Mouse (Mus musculus): Measurements from ENCODE around the gene Fam228b. TPM values are rescaled to one million over a fixed set of nuclear protein-coding genes. Genes with fewer than 3 reads are reported as not detected.
"Not testable (repeated sequence)": the region's sequence is repeated elsewhere in the genome, so short reads cannot be mapped to it uniquely, and the experiment has no call there.

Fam228b gene
- polyA plus RNA-seq, 1 experiment from 2014 or later, result 4.9 TPM

DNA sequence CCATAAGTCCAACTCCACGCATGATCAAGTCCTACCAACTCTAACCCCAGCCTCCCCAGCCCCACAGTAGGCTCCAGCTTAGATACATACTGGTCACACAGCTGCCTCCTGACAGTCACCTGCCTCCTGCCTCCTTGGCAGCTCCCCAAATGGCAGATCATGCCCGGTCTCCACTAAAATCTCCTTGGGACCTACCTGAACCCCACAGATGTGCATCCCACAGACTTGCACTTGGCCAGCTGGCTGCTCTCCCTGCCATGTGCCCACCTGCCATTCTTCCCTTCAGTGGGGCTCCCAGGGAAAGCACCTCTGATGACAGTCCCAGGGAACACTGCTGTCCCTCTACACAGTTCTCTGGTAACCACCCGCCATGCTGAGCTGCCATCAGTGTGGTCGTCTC lies 60.8 kb downstream of the Fam228b start:
- 85% methylated on average over 4 of the region's 4 CpGs for WGBS

DNA sequence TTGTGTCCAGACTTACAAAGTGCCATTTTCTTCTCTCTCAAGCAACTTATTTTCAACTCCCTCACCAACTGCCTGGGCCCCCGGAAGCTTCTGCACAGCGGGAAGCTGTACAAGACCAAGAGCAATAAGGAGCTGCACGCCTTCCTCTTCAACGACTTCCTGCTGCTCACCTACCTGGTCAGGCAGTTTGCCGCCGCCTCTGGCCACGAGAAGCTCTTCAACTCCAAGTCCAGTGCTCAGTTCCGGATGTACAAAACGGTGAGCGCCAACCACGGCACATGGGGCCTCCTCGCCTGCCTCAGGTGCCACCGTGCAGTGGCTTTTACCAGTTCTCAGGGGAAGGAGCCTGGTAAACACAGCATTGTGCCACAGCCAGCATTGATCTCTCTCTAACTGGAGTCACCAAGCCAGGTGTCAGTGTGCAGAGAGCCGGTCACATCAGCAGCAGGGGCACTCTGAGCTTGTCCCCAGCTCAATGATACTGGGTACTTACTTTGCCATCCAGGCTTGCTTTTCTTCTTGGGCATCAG lies 61.5 kb downstream of the Fam228b start:
- Histone ChIP-seq H3K27me3 (replicated peaks; ENCODE audit: control insufficient read depth, insufficient read depth, low read length) (no peaks in the 10 kb centered on the region), H3K9me3 (ENCODE audit: control insufficient read depth, low read length) (no peaks in the 10 kb centered on the region), H3K4me2 (ENCODE audit: low read depth, low read length) (no peak overlapping the region), H3K4me3 (ENCODE audit: low read depth, low read length) (no peak overlapping the region), H3K27ac (replicated peaks; ENCODE audit: low read depth, low read length) (no peak overlapping the region), H3K4me1 (ENCODE audit: control insufficient read depth, insufficient read depth, low read length) (no peaks in the 10 kb centered on the region), H3K9ac (ENCODE audit: low read depth, low read length) (no peak overlapping the region), H3K36me3 (ENCODE audit: control insufficient read depth, insufficient read depth, low read length) (peaks cover 51% of the 10 kb centered on the region)
- DNase-seq (ENCODE audit: low spot score), result no peak
- WGBS, result 90% methylated on average over 14 of the region's 14 CpGs
- no peak for ATAC-seq (ENCODE audit: low read depth)

More for the DNA sequence above, 60.8 kb downstream of the Fam228b start:
- Histone ChIP-seq H3K27ac (replicated peaks; ENCODE audit: low read depth, low read length) (no peak overlapping the region), H3K9me3 (ENCODE audit: control insufficient read depth, low read length) (no peaks in the 10 kb centered on the region), H3K4me1 (ENCODE audit: control insufficient read depth, insufficient read depth, low read length) (no peaks in the 10 kb centered on the region), H3K4me3 (ENCODE audit: low read depth, low read length) (no peak overlapping the region), H3K4me2 (ENCODE audit: low read depth, low read length) (no peak overlapping the region), H3K27me3 (replicated peaks; ENCODE audit: control insufficient read depth, insufficient read depth, low read length) (no peaks in the 10 kb centered on the region), H3K9ac (ENCODE audit: low read depth, low read length) (no peak overlapping the region), H3K36me3 (ENCODE audit: control insufficient read depth, insufficient read depth, low read length) (peaks cover 58% of the 10 kb centered on the region)
- DNase-seq (ENCODE audit: low spot score) (no peak), ATAC-seq (ENCODE audit: low read depth) (no peak)

DNA sequence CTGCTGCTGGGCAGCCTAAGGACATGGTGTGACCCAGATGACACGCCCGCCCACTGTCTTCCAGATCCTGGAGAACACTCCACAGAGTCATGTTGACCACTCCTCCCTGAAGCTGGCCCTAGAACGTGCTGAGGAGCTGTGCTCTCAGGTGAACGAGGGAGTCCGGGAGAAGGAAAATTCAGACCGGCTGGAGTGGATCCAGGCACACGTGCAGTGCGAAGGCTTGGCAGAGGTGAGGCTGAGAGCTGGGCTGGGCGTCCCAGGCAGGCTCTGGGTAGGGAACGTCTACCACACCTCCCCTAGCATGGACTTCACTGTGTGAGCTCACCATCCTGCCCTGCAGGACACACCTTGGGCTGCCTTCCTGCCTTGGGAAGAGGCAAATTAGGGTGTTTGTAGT lies 62.2 kb downstream of the Fam228b start:
- 84% methylated on average over 10 of the region's 10 CpGs for WGBS
- ATAC-seq (ENCODE audit: low read depth) (no peak), DNase-seq (ENCODE audit: low spot score) (no peak)
- no peak overlapping the region for H3K27ac ChIP-seq (replicated peaks; ENCODE audit: low read depth, low read length)
- H3K4me3 ChIP-seq (ENCODE audit: low read depth, low read length), result no peak overlapping the region
- no peak overlapping the region for H3K9ac ChIP-seq (ENCODE audit: low read depth, low read length)
- H3K36me3 ChIP-seq (ENCODE audit: control insufficient read depth, insufficient read depth, low read length), result peaks cover 50% of the 10 kb centered on the region
- H3K4me1 ChIP-seq (ENCODE audit: control insufficient read depth, insufficient read depth, low read length), result no peaks in the 10 kb centered on the region
- no peaks in the 10 kb centered on the region for H3K9me3 ChIP-seq (ENCODE audit: control insufficient read depth, low read length)
- H3K27me3 ChIP-seq (replicated peaks; ENCODE audit: control insufficient read depth, insufficient read depth, low read length), result no peaks in the 10 kb centered on the region
- no peak overlapping the region for H3K4me2 ChIP-seq (ENCODE audit: low read depth, low read length)

DNA sequence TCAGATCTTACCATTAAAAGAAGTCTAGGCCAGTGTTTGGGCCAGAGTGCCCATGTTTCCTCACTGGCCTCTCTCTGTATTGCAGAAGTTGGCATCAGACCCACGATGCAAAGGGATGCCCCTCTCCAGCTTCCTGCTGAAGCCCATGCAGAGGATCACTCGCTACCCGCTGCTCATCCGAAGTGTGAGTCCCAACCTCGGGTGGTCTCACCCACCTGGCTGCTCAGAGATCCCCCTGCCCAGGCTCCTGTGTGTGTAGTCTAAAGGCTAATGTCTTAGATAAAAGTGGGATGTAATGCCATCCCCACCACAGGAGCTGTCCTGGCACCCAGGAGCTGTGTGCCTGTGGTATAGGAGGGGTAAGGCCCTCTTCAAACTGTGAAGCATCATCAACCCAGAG lies 62.9 kb downstream of the Fam228b start:
- Histone ChIP-seq H3K27ac (replicated peaks; ENCODE audit: low read depth, low read length) (no peak overlapping the region), H3K9ac (ENCODE audit: low read depth, low read length) (no peak overlapping the region), H3K9me3 (ENCODE audit: control insufficient read depth, low read length) (no peaks in the 10 kb centered on the region), H3K4me2 (ENCODE audit: low read depth, low read length) (no peak overlapping the region), H3K4me3 (ENCODE audit: low read depth, low read length) (no peak overlapping the region), H3K36me3 (ENCODE audit: control insufficient read depth, insufficient read depth, low read length) (peaks cover 56% of the 10 kb centered on the region), H3K27me3 (replicated peaks; ENCODE audit: control insufficient read depth, insufficient read depth, low read length) (no peaks in the 10 kb centered on the region), H3K4me1 (ENCODE audit: control insufficient read depth, insufficient read depth, low read length) (no peaks in the 10 kb centered on the region)
- ATAC-seq (ENCODE audit: low read depth), result no peak
- 86% methylated on average over 5 of the region's 5 CpGs for WGBS
- no peak for DNase-seq (ENCODE audit: low spot score)

DNA sequence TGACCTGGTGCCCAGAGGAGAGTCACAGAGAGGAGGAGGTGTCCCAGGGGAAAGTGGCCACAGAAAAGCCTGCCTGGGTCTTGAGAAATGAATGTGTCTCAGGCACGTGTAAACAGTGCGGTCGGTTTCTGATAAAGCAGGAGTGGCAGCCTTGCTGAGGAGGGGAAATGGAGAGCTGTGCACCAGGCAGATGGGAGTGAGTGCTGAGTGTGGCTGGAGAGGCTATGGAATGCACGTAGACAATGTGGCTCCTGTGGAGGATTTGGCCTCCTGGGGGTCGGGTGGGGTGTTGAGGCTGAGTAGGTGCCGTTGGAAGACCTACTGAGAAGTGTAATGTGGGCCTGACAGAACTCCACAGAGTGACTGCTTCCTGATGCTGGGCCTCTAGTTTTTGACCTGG lies 63.4 kb downstream of the Fam228b start:
- DNase-seq (ENCODE audit: low spot score); H3K9me3 ChIP-seq (ENCODE audit: control insufficient read depth, low read length); ATAC-seq (ENCODE audit: low read depth); H3K9ac ChIP-seq (ENCODE audit: low read depth, low read length); H3K4me1 ChIP-seq (ENCODE audit: control insufficient read depth, insufficient read depth, low read length); H3K27ac ChIP-seq (replicated peaks; ENCODE audit: low read depth, low read length); H3K27me3 ChIP-seq (replicated peaks; ENCODE audit: control insufficient read depth, insufficient read depth, low read length); H3K4me3 ChIP-seq (ENCODE audit: low read depth, low read length); H3K4me2 ChIP-seq (ENCODE audit: low read depth, low read length): not testable (repeated sequence)
- WGBS, result 72% methylated on average over 6 of the region's 6 CpGs
- peaks cover 57% of the 10 kb centered on the region for H3K36me3 ChIP-seq (ENCODE audit: control insufficient read depth, insufficient read depth, low read length)

DNA sequence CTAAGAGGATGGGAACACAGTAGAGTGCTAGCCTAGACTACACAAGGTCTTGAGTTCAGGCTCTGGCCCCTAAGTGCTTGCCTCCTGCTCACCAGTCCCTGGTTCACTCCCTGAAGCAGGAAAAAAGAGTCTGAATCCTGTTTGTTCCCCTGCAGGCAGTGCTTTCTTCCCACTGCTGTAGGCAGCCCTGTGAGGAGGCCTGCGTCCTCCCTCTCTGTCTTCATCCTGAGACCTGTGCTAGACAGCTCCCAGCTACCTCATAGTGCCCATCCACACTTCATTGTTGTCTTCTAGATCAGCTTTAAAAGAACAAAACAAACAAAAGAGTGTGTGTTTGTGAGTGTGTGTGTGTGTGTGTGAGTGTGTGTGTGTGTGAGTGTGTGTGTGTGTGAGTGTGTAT lies 74.5 kb downstream of the Fam228b start:
- DNase-seq (ENCODE audit: low spot score) (no peak), ATAC-seq (ENCODE audit: low read depth) (no peak)

DNA sequence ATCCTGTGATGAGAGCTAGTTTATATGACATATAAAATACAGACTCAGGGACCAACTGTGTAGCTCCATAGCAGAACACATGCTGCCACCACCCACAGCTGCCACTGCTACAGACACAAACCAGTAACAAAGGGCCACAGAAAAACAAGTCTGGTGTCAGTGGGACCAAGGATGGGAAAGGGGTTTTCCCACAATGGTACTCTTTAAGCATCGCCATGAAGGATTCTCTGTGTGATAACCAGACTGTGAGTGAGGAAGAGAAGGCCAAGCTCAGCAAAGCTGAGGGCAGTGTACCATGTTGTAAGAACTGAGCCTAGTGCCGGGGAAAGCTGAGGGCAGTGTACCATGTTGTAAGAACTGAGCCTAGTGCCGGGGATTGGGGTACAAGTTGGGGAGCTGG lies 77.9 kb downstream of the Fam228b start:
- no peaks in the 10 kb centered on the region for H3K9me3 ChIP-seq (ENCODE audit: control insufficient read depth, low read length)
- no peak overlapping the region for H3K4me3 ChIP-seq (ENCODE audit: low read depth, low read length)
- no peaks in the 10 kb centered on the region for H3K4me1 ChIP-seq (ENCODE audit: control insufficient read depth, insufficient read depth, low read length)
- no peak for ATAC-seq (ENCODE audit: low read depth)
- no peaks in the 10 kb centered on the region for H3K27me3 ChIP-seq (replicated peaks; ENCODE audit: control insufficient read depth, insufficient read depth, low read length)
- H3K9ac ChIP-seq (ENCODE audit: low read depth, low read length), result no peak overlapping the region
- no peak for DNase-seq (ENCODE audit: low spot score)
- no peak overlapping the region for H3K27ac ChIP-seq (replicated peaks; ENCODE audit: low read depth, low read length)
- no peak overlapping the region for H3K4me2 ChIP-seq (ENCODE audit: low read depth, low read length)
- no peaks in the 10 kb centered on the region for H3K36me3 ChIP-seq (ENCODE audit: control insufficient read depth, insufficient read depth, low read length)
- WGBS, result 76% methylated on average over 3 of the region's 3 CpGs

More for the DNA sequence above, 74.5 kb downstream of the Fam228b start:
- H3K9ac ChIP-seq (ENCODE audit: low read depth, low read length), result no peak overlapping the region
- no peaks in the 10 kb centered on the region for H3K9me3 ChIP-seq (ENCODE audit: control insufficient read depth, low read length)
- 70% methylated on average over 1 of the region's 1 CpGs for WGBS
- H3K4me1 ChIP-seq (ENCODE audit: control insufficient read depth, insufficient read depth, low read length), result no peaks in the 10 kb centered on the region
- H3K27me3 ChIP-seq (replicated peaks; ENCODE audit: control insufficient read depth, insufficient read depth, low read length), result no peaks in the 10 kb centered on the region
- H3K36me3 ChIP-seq (ENCODE audit: control insufficient read depth, insufficient read depth, low read length), result peaks cover 12% of the 10 kb centered on the region
- no peak overlapping the region for H3K27ac ChIP-seq (replicated peaks; ENCODE audit: low read depth, low read length)
- no peak overlapping the region for H3K4me3 ChIP-seq (ENCODE audit: low read depth, low read length)
- H3K4me2 ChIP-seq (ENCODE audit: low read depth, low read length), result no peak overlapping the region

Other genes with a start within 250 kb of the Fam228b start
- gene Itsn2, start 176.6 kb downstream of the Fam228b start, polyA plus RNA-seq (2014; fragmentation: Nextera tagmentation; extraction: Ambion mirVana), result 43.6 and 44.0 TPM in 2 replicates
- not detected in 2 replicates for gene Gm3625, start 176.3 kb downstream of the Fam228b start, polyA plus RNA-seq (2014; fragmentation: Nextera tagmentation; extraction: Ambion mirVana)
- 0.25 and 0.56 TPM in 2 replicates for gene Fam228a, start 30.8 kb downstream of the Fam228b start, polyA plus RNA-seq (2014; fragmentation: Nextera tagmentation; extraction: Ambion mirVana)
- gene Pfn4, start 245 bp downstream of the Fam228b start, polyA plus RNA-seq (2014; fragmentation: Nextera tagmentation; extraction: Ambion mirVana), result 5.0 and 5.4 TPM in 2 replicates
- 245 and 248 TPM in 2 replicates for gene Sf3b6, start 48.3 kb upstream of the Fam228b start, polyA plus RNA-seq (2014; fragmentation: Nextera tagmentation; extraction: Ambion mirVana)
- gene Fkbp1b, start 72.3 kb upstream of the Fam228b start, polyA plus RNA-seq (2014; fragmentation: Nextera tagmentation; extraction: Ambion mirVana), result 33.4 and 38.0 TPM in 2 replicates
- 10.4 and 11.7 TPM in 2 replicates for gene Wdcp, start 74.0 kb upstream of the Fam228b start, polyA plus RNA-seq (2014; fragmentation: Nextera tagmentation; extraction: Ambion mirVana)
- gene Mfsd2b, start 105.1 kb upstream of the Fam228b start, polyA plus RNA-seq (2014; fragmentation: Nextera tagmentation; extraction: Ambion mirVana), result 0.70 and 0.87 TPM in 2 replicates
- 20.3 and 23.3 TPM in 2 replicates for gene Ubxn2a, start 138.4 kb upstream of the Fam228b start, polyA plus RNA-seq (2014; fragmentation: Nextera tagmentation; extraction: Ambion mirVana)
- gene Atad2b, start 148.1 kb upstream of the Fam228b start, polyA plus RNA-seq (2014; fragmentation: Nextera tagmentation; extraction: Ambion mirVana), result 13.6 and 14.7 TPM in 2 replicates

Measured in embryonic facial prominence, embryonic 14.5 days (tissue).